Mouse (Mus musculus) lung, embryonic 14.5 days (tissue): Measurements from ENCODE around the gene Melk. TPM values are rescaled to one million over a fixed set of nuclear protein-coding genes. Genes with fewer than 3 reads are reported as not detected.

ENCODE experiments used
- ATAC-seq: fragments of 200-750 bp; cut with Nextera tagmentation; 2 replicates; pipeline ENCODE4 v1.8.0; 2017; ENCODE audit warnings: mild to moderate bottlenecking, moderate TSS enrichment, moderate library complexity; ENCODE audit not compliant: insufficient read depth
- DNase-seq: peaks from one replicate; pipeline ENCODE4 v3.0.0-alpha.2; 2015
- H3K27ac ChIP-seq: fragments of 300-500 bp; sonication (generic); 2 replicates; pipeline ENCODE4 v1.5.1; 2014; ENCODE audit warnings: low read depth, mild to moderate bottlenecking, moderate library complexity
- H3K27me3 ChIP-seq: fragments of 300-500 bp; sonication (generic); 2 replicates; pipeline ENCODE4 v1.6.1; 2014; ENCODE audit warnings: low read length, control low read depth; ENCODE audit not compliant: insufficient read depth
- H3K36me3 ChIP-seq: fragments of 300-500 bp; sonication (generic); 2 replicates; pipeline ENCODE4 v1.6.1; 2014; ENCODE audit warnings: control low read depth; ENCODE audit not compliant: insufficient read depth
- H3K4me1 ChIP-seq: fragments of 300-500 bp; sonication (generic); 2 replicates; pipeline ENCODE4 v1.6.1; 2014; ENCODE audit warnings: antibody characterized with exemption, control low read depth; ENCODE audit not compliant: insufficient read depth
- H3K4me2 ChIP-seq: fragments of 300-500 bp; sonication (generic); 2 replicates; pipeline ENCODE4 v1.6.1; 2014; ENCODE audit warnings: mild to moderate bottlenecking
- H3K4me3 ChIP-seq: fragments of 300-500 bp; sonication (generic); 2 replicates; pipeline ENCODE4 v1.5.1; 2014; ENCODE audit warnings: low read depth, low read length
- H3K9ac ChIP-seq: fragments of 300-500 bp; sonication (generic); 2 replicates; pipeline ENCODE4 v1.6.1; 2014
- H3K9me3 ChIP-seq: fragments of 300-500 bp; sonication (generic); 2 replicates; pipeline ENCODE4 v1.6.1; 2016; ENCODE audit warnings: low read depth, low read length, control low read depth
- CTCF ChIP-seq: IDR thresholded peaks from 2 replicates; pipeline ENCODE4 v1.5.1; 2016; ENCODE audit warnings: antibody characterized with exemption, low read depth
- WGBS: fragments of 180-500 bp; shearing (Covaris S2); extraction: QIAGEN DNeasy Blood & Tissue Kit; methylation state at CpG from one replicate; pipeline ENCODE4 v1.1.7; 2014; 5-methylcytosine and 5-hydroxymethylcytosine counted together
- polyA plus RNA-seq: library from polyadenylated mRNA; unstranded; fragments of >200 nt; fragmentation: Nextera tagmentation; extraction: Ambion mirVana; gene quantifications from 2 replicates; pipeline ENCODE4 v1.2.1, GENCODE M21; 2014

Melk gene
- polyA plus RNA-seq, 1 experiment from 2014 or later, result 61.9 TPM

GRCm38 (mm10) chr4:44326721-44327120 lies 26.0 kb downstream of the Melk start:
- 89% methylated on average over 3 of the region's 3 CpGs for WGBS
- TF ChIP-seq CTCF, result no peak
- Histone ChIP-seq H3K9me3 (no peaks in the 10 kb centered on the region), H3K27me3 (no peaks in the 10 kb centered on the region), H3K9ac (no peak overlapping the region), H3K4me2 (no peak overlapping the region), H3K36me3 (peaks cover 43% of the 10 kb centered on the region), H3K4me1 (no peaks in the 10 kb centered on the region), H3K4me3 (no peak overlapping the region), H3K27ac (no peak overlapping the region)
- ATAC-seq, result no peak
- DNase-seq, result no peak

GRCm38 (mm10) chr4:44327976-44328375 lies 27.3 kb downstream of the Melk start:
- H3K4me3 ChIP-seq, result no peak overlapping the region
- ATAC-seq (no peak), DNase-seq (no peak)
- H3K27ac ChIP-seq, result no peak overlapping the region
- WGBS, result 76% methylated on average over 1 of the region's 1 CpGs
- no peak overlapping the region for H3K9ac ChIP-seq
- H3K4me1 ChIP-seq, result no peaks in the 10 kb centered on the region
- peaks cover 51% of the 10 kb centered on the region for H3K36me3 ChIP-seq
- H3K27me3 ChIP-seq, result no peaks in the 10 kb centered on the region
- H3K9me3 ChIP-seq, result no peaks in the 10 kb centered on the region
- H3K4me2 ChIP-seq, result no peak overlapping the region
- TF ChIP-seq CTCF, result no peak

GRCm38 (mm10) chr4:44335006-44335405 lies 34.3 kb downstream of the Melk start:
- H3K4me2 ChIP-seq, result no peak overlapping the region
- peaks cover 39% of the 10 kb centered on the region for H3K36me3 ChIP-seq
- no peaks in the 10 kb centered on the region for H3K9me3 ChIP-seq
- H3K4me3 ChIP-seq, result no peak overlapping the region
- no peak for DNase-seq
- H3K27me3 ChIP-seq, result no peaks in the 10 kb centered on the region
- 88% methylated on average over 8 of the region's 8 CpGs for WGBS
- TF ChIP-seq CTCF, result no peak
- H3K27ac ChIP-seq, result no peak overlapping the region
- no peak overlapping the region for H3K9ac ChIP-seq
- H3K4me1 ChIP-seq, result no peaks in the 10 kb centered on the region
- no peak for ATAC-seq

- no peak for ATAC-seq
- DNase-seq, result no peak
- H3K4me3 ChIP-seq, result no peak overlapping the region
Measured at GRCm38 (mm10) chr4:44361670-44362069, 61.0 kb downstream of the Melk start.

GRCm38 (mm10) chr4:44363434-44364013 lies 62.8 kb downstream of the Melk start:
- H3K9ac ChIP-seq, result no peak overlapping the region
- 48% methylated on average over 12 of the region's 12 CpGs for WGBS
- no peaks in the 10 kb centered on the region for H3K27me3 ChIP-seq
- no peak for TF ChIP-seq CTCF
- H3K4me2 ChIP-seq, result no peak overlapping the region
- no peak overlapping the region for H3K4me3 ChIP-seq
- peak; percentile 90 for DNase-seq
- H3K9me3 ChIP-seq, result no peaks in the 10 kb centered on the region
- H3K27ac ChIP-seq, result peak overlapping the region; percentile 58; the same call in 1 of the 2 replicates
- ATAC-seq, result peak; percentile 92
- peaks cover 16% of the 10 kb centered on the region for H3K36me3 ChIP-seq
- no peaks in the 10 kb centered on the region for H3K4me1 ChIP-seq

More at GRCm38 (mm10) chr4:44361670-44362069, 61.0 kb downstream of the Melk start:
- Histone ChIP-seq H3K9ac (no peak overlapping the region), H3K4me1 (no peaks in the 10 kb centered on the region), H3K4me2 (no peak overlapping the region), H3K27me3 (no peaks in the 10 kb centered on the region), H3K36me3 (peaks cover 16% of the 10 kb centered on the region), H3K9me3 (no peaks in the 10 kb centered on the region), H3K27ac (no peak overlapping the region)
- TF ChIP-seq CTCF, result no peak
- 89% methylated on average over 7 of the region's 7 CpGs for whole genome bisulfite sequencing

GRCm38 (mm10) chr4:44392231-44393216 lies 91.8 kb downstream of the Melk start:
- WGBS, result 79% methylated on average over 35 of the region's 37 CpGs
- no peak for TF ChIP-seq CTCF

GRCm38 (mm10) chr4:44402607-44403006 lies 101.9 kb downstream of the Melk start:
- Histone ChIP-seq H3K27ac (no peak overlapping the region), H3K27me3 (no peaks in the 10 kb centered on the region), H3K9ac (no peak overlapping the region), H3K9me3 (no peaks in the 10 kb centered on the region), H3K36me3 (no peaks in the 10 kb centered on the region), H3K4me1 (no peaks in the 10 kb centered on the region), H3K4me3 (no peak overlapping the region), H3K4me2 (no peak overlapping the region)
- WGBS, result 11% methylated on average over 5 of the region's 5 CpGs
- TF ChIP-seq CTCF, result peak; percentile 81
- ATAC-seq (no peak), DNase-seq (peak; percentile 69)

More at GRCm38 (mm10) chr4:44392231-44393216, 91.8 kb downstream of the Melk start:
- Histone ChIP-seq H3K36me3 (no peaks in the 10 kb centered on the region), H3K27me3 (no peaks in the 10 kb centered on the region), H3K9ac (no peak overlapping the region), H3K4me3 (no peak overlapping the region), H3K4me2 (no peak overlapping the region), H3K27ac (no peak overlapping the region), H3K4me1 (no peaks in the 10 kb centered on the region), H3K9me3 (no peaks in the 10 kb centered on the region)
- ATAC-seq (no peak), DNase-seq (no peak)
